Mouse (Mus musculus) thymus, adult 2 months (tissue): ENCODE results near the gene Map3k19.

ENCODE experiments used
- CTCF ChIP-seq: fragments of 200-500 bp; IDR thresholded peaks from 2 replicates; pipeline ENCODE4 v1.5.1; 2012; ENCODE audit warnings: mild to moderate bottlenecking, control low read depth, low read length, moderate library complexity, borderline replicate concordance; ENCODE audit not compliant: control insufficient read depth, poor library complexity, insufficient read depth; ENCODE audit errors: extremely low read depth
- POLR2A ChIP-seq: fragments of 200-500 bp; IDR thresholded peaks from 2 replicates; pipeline ENCODE4 v1.6.1; 2012; ENCODE audit warnings: mild to moderate bottlenecking, low read length, control low read depth, moderate library complexity; ENCODE audit not compliant: control insufficient read depth, poor library complexity, insufficient read depth; ENCODE audit errors: extremely low read depth

DNA sequence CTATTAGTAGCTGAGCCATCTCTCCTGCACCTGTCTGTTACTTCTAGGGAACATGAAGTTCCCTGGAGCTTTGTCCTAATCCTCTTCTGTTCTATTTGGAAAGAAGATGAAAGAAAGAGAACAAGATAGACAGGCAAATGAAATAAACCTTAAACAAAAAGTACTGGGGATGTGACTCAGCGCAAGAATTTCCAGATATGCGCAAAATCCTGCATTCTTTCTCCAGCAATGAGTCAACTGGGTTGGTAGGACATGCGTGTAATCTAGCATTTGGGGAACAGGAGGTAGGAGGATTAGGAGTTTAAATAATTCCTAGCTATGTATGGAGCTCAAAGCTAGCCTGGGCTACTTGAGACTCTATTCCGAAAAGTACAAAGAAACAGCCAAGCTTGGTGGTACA is 5.7 kb upstream of the Map3k19 start:
- TF ChIP-seq CTCF = no peak
- no peak for TF ChIP-seq POLR2A
